Mouse (Mus musculus) embryonic fibroblast, embryonic 13.5 days (primary cell): Measurements from ENCODE around the gene Rdh19.

ENCODE experiments used
- CTCF ChIP-seq: IDR thresholded peaks from 2 replicates; pipeline ENCODE4 v1.5.1; 2011; ENCODE audit warnings: mild to moderate bottlenecking, control low read depth, low read length, moderate library complexity, borderline replicate concordance; ENCODE audit not compliant: insufficient read depth
- POLR2A ChIP-seq: IDR thresholded peaks from 2 replicates; pipeline ENCODE4 v1.6.1; 2011; ENCODE audit warnings: low read depth, mild to moderate bottlenecking, control low read depth, low read length, moderate library complexity

GRCm38 (mm10) chr10:127897506-127897905 lies 47.8 kb downstream of the Rdh19 start:
- TF ChIP-seq POLR2A, result no peak
- TF ChIP-seq CTCF, result no peak
